Mouse (Mus musculus) intestine, embryonic 16.5 days (tissue): ENCODE measurements around the gene Acads. TPM values are rescaled to one million over a fixed set of nuclear protein-coding genes. Genes with fewer than 3 reads are reported as not detected.

Experiments used
- ATAC-seq: fragments of 200-750 bp; cut with Nextera tagmentation; 2 replicates; pipeline ENCODE4 v1.8.0; 2017; ENCODE audit warnings: moderate TSS enrichment, moderate library complexity
- H3K27ac ChIP-seq: fragments of 300-500 bp; sonication (generic); 2 replicates; pipeline ENCODE4 v1.5.1; 2014; ENCODE audit warnings: mild to moderate bottlenecking, low read length
- H3K27me3 ChIP-seq: fragments of 300-500 bp; sonication (generic); replicated peaks from 2 replicates; pipeline ENCODE4 v1.6.1; 2014; ENCODE audit warnings: low read length, control low read depth, mixed read lengths; ENCODE audit not compliant: control insufficient read depth, insufficient read depth
- H3K36me3 ChIP-seq: fragments of 300-500 bp; sonication (generic); 2 replicates; pipeline ENCODE4 v1.6.1; 2014; ENCODE audit warnings: low read length, control low read depth; ENCODE audit not compliant: control insufficient read depth, insufficient read depth
- H3K4me1 ChIP-seq: fragments of 300-500 bp; sonication (generic); 2 replicates; pipeline ENCODE4 v1.6.1; 2014; ENCODE audit warnings: low read length, control low read depth, mixed read lengths; ENCODE audit not compliant: control insufficient read depth, insufficient read depth
- H3K4me2 ChIP-seq: fragments of 300-500 bp; sonication (generic); 2 replicates; pipeline ENCODE4 v1.6.1; 2014; ENCODE audit warnings: low read depth, low read length, control low read depth
- H3K4me3 ChIP-seq: fragments of 300-500 bp; sonication (generic); 2 replicates; pipeline ENCODE4 v1.5.1; 2014; ENCODE audit warnings: mild to moderate bottlenecking, low read length
- H3K9ac ChIP-seq: fragments of 300-500 bp; sonication (generic); 2 replicates; pipeline ENCODE4 v1.6.1; 2014; ENCODE audit warnings: low read depth, low read length
- H3K9me3 ChIP-seq: fragments of 300-500 bp; sonication (generic); 2 replicates; pipeline ENCODE4 v1.6.1; 2016; ENCODE audit warnings: low read length, control low read depth; ENCODE audit not compliant: control insufficient read depth
- WGBS: fragments of 180-500 bp; shearing (Covaris S2); extraction: QIAGEN DNeasy Blood & Tissue Kit; methylation state at CpG from one replicate; pipeline ENCODE4 v1.1.7; 2014; 5-methylcytosine and 5-hydroxymethylcytosine counted together
- polyA plus RNA-seq: library from polyadenylated mRNA; unstranded; fragments of >200 nt; fragmentation: Nextera tagmentation; extraction: Ambion mirVana; gene quantifications from 2 replicates; pipeline ENCODE4 v1.2.1, GENCODE M21; 2015

Gene Acads
- polyA plus RNA-seq, 1 experiment from 2014 or later = 150 TPM

DNA sequence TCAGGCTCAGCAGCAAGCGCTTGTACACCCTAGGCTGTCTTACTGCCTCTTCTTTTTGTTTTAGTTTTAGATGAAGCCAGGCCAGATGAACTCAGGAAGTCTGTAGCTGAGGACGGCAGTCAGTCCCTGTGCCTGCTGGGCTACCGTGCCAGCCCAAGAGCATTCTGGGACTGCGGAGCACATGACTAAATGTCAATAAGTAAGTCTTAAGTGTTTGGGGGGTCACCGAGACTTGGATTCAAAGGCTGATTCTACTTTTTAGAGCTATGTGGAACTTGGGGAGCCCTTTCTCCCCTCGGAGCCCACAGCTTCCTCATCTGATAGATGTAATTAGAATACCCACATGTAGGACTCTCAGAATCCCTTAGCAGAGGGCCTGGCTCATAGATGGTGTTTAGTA lies 41.5 kb upstream of the Acads start:
- Histone ChIP-seq H3K27me3 (no peaks in the 10 kb centered on the region), H3K9me3 (no peaks in the 10 kb centered on the region), H3K9ac (peak overlapping the region; percentile 36; the same call in 1 of the 2 replicates), H3K4me1 (peaks cover 29% of the 10 kb centered on the region), H3K36me3 (no peaks in the 10 kb centered on the region), H3K4me3 (no peak overlapping the region), H3K4me2 (no peak overlapping the region), H3K27ac (peak overlapping the region; percentile 65)
- ATAC-seq = no peak
- 75% methylated on average over 6 of the region's 6 CpGs for WGBS

GRCm38 (mm10) chr5:115159165-115159564 lies 40.0 kb upstream of the Acads start:
- WGBS = 35% methylated on average over 12 of the region's 12 CpGs
- H3K9me3 ChIP-seq = no peaks in the 10 kb centered on the region
- no peaks in the 10 kb centered on the region for H3K27me3 ChIP-seq
- no peak for ATAC-seq
- peaks cover 43% of the 10 kb centered on the region for H3K4me1 ChIP-seq
- H3K9ac ChIP-seq = peak overlapping the region; percentile 99
- peak overlapping the region; percentile 99 for H3K27ac ChIP-seq
- peak overlapping the region; percentile 77 for H3K4me2 ChIP-seq
- H3K36me3 ChIP-seq = no peaks in the 10 kb centered on the region
- peak overlapping the region; percentile 99 for H3K4me3 ChIP-seq

DNA sequence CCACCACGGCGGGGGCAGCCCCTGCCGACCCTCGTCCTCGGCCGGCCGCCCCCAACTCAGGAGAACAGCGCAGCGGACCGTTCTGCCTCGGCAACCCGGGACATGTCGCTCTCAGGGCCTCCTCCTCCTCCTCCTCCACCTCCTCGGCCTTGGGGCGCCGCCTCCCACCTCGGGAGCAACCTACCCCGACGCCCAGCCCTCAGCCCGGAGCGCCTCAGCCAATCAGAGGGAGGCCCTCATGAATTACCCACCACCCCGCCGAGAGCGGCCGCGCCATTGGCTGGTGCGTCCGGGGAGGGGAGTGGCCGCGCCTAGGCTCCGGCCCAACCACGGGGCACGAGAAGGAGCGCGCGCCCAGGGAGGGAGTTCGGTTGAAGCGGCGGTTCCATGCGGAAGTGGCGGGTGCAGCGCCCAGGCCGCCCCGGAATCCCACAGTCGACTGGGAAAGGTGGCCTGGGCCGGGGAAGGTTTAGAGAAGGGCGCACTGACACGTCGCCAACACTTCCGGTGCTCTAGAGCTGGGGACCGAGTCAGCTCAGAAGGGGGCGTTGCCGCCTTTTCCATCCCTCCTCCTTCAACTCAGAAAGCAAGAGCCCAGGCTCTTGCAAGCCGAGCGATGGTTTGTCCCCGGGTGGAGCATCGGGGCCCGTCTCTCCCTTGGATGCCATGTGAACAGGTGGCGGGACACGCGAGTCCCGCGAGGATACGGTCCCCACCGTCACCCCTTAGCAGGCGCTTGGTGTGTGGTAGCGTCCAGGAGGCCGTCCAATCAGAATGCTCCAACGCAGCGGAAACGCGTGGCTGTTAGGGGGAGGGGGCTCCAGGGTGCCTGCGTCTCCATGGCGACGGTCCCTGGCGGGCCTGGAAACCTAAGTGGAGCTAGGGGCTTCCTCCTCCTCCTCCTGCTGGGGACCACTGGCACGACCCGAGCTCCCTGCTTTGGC lies 39.2 kb upstream of the Acads start, which contains the start of gene Mlec:
Gene Mlec (minus strand): TSS at position 140 of the 944 bp plus-strand sequence.
- peak within 1 kb of the TSS; percentile 83 for H3K4me2 ChIP-seq
- peak within 1 kb of the TSS; percentile 99 for H3K4me3 ChIP-seq
- no peaks in the 10 kb centered on the region for H3K27me3 ChIP-seq
- H3K4me1 ChIP-seq = peaks cover 50% of the 10 kb centered on the region
- H3K9ac ChIP-seq = peak within 1 kb of the TSS; percentile 99
- no peaks in the 10 kb centered on the region for H3K36me3 ChIP-seq
- under 1% methylated on average over 72 of the region's 78 CpGs for WGBS
- peak; percentile 95 for ATAC-seq
- no peaks in the 10 kb centered on the region for H3K9me3 ChIP-seq
- H3K27ac ChIP-seq = peak within 1 kb of the TSS; percentile 99

- H3K27me3 ChIP-seq = no peaks in the 10 kb centered on the region
- H3K27ac ChIP-seq = peak overlapping the region; percentile 97
- no peaks in the 10 kb centered on the region for H3K36me3 ChIP-seq
- H3K4me1 ChIP-seq = peaks cover 61% of the 10 kb centered on the region
- WGBS = 1% methylated on average over 26 of the region's 26 CpGs
- no peak for ATAC-seq
- peak overlapping the region; percentile 99 for H3K4me3 ChIP-seq
- peak overlapping the region; percentile 99 for H3K9ac ChIP-seq
- peak overlapping the region; percentile 83 for H3K4me2 ChIP-seq
- no peaks in the 10 kb centered on the region for H3K9me3 ChIP-seq
These were observed 37.9 kb upstream of the Acads start for GRCm38 (mm10) chr5:115156933-115157589.

GRCm38 (mm10) chr5:115156401-115156800 lies 37.3 kb upstream of the Acads start:
- peak overlapping the region; percentile 99 for H3K4me3 ChIP-seq
- WGBS = 38% methylated on average over 7 of the region's 7 CpGs
- H3K4me1 ChIP-seq = peaks cover 61% of the 10 kb centered on the region
- H3K36me3 ChIP-seq = no peaks in the 10 kb centered on the region
- peak overlapping the region; percentile 83 for H3K4me2 ChIP-seq
- H3K9ac ChIP-seq = peak overlapping the region; percentile 99
- no peaks in the 10 kb centered on the region for H3K9me3 ChIP-seq
- no peak for ATAC-seq
- peak overlapping the region; percentile 97 for H3K27ac ChIP-seq
- H3K27me3 ChIP-seq = no peaks in the 10 kb centered on the region

DNA sequence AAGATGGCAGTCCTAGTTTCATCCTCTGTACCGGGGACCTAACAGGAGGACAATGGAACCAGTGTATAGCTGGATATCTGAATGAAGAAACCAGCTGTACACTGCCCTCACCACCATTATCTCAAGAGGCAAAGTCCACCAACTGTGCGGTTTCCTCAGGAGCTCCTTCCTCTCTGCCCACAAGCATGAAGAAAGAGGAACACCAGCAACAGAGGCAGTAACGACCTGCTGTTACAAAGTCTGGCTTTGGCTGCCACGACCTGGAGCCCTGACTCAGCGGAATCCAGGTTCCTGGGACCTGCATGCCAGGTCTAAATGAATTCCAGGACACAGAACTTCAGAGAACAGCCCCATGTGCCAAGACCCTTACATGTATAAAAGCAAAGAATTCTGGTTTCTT lies 36.7 kb upstream of the Acads start:
- no peaks in the 10 kb centered on the region for H3K9me3 ChIP-seq
- peak overlapping the region; percentile 97 for H3K27ac ChIP-seq
- no peaks in the 10 kb centered on the region for H3K27me3 ChIP-seq
- peaks cover 57% of the 10 kb centered on the region for H3K4me1 ChIP-seq
- H3K4me2 ChIP-seq = peak overlapping the region; percentile 83
- H3K9ac ChIP-seq = peak overlapping the region; percentile 99
- H3K36me3 ChIP-seq = peaks cover 2% of the 10 kb centered on the region; the same call in 1 of the 2 replicates
- WGBS = 26% methylated on average over 5 of the region's 5 CpGs
- peak; percentile 48 for ATAC-seq
- peak overlapping the region; percentile 99 for H3K4me3 ChIP-seq

GRCm38 (mm10) chr5:115155156-115155631 lies 36.0 kb upstream of the Acads start:
- WGBS = 46% methylated on average over 13 of the region's 13 CpGs
- no peak for ATAC-seq
- Histone ChIP-seq H3K36me3 (peaks cover 8% of the 10 kb centered on the region), H3K4me3 (peak overlapping the region; percentile 99), H3K4me1 (peaks cover 52% of the 10 kb centered on the region), H3K9me3 (no peaks in the 10 kb centered on the region), H3K4me2 (peak overlapping the region; percentile 83), H3K27me3 (no peaks in the 10 kb centered on the region), H3K27ac (peak overlapping the region; percentile 97), H3K9ac (peak overlapping the region; percentile 99)

DNA sequence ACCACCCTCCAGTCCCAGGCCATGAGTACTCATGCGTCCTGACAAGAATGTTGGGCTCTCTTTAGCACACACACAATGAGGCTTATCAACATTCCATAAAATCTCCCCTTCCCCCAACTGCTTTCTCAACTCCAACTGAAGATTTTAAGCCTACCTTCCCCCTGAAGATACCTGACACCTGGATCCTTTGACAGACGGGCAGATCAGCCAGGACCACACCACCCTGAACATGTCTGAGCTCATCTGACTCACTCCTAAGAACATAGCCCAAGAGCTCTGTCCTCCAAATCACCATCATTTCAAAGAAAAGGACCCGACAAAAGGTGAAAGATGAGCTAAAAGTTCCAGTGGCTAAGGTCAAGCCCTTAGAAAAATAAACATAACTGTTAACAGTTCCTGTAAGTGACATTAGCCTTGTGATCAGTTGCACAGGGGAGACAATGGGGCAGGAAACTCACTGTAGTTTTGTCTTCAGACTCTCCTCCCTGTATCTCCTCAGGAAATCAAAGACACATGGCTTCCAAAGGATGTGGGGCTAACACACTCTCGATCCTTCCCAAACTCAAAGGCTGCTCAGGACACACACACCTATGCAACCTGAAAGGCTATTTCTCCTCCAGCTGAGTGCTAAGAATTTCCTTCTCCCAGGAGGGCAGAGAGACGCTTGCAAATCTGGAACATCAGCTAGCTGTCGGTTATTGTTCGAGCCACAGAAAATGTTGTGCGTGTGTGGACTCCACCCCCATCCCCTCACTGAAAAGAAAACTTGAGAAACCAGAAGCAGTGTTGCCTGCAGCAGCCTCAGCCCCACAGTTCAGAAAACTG lies 33.2 kb upstream of the Acads start:
- Histone ChIP-seq H3K36me3 (peaks cover 21% of the 10 kb centered on the region), H3K4me3 (no peak overlapping the region), H3K9me3 (no peaks in the 10 kb centered on the region), H3K4me1 (peaks cover 49% of the 10 kb centered on the region), H3K9ac (no peak overlapping the region), H3K27ac (no peak overlapping the region), H3K27me3 (no peaks in the 10 kb centered on the region), H3K4me2 (no peak overlapping the region)
- whole genome bisulfite sequencing = 42% methylated on average over 8 of the region's 8 CpGs
- ATAC-seq = no peak
